Comparison of ENCODE assay signal across 22 mouse cellular contexts in genomic region chr5:20905437-20905836, GRCm38 (mm10).
"Had no signal": no experiment of that assay in that cellular context is flagged by ENCODE, and none has a peak within 500 bp of the region (broad histone marks: within the 10 kb centered on the region; RNA-seq: fewer than 3 reads in every experiment).

No protein-coding gene starts in this region.

- H3K4me1 ChIP-seq: intestine, embryonic 15.5 days; kidney, embryonic 15.5 days; limb, embryonic 10.5 days; limb, embryonic 13.5 days; midbrain, embryonic 10.5 days; midbrain, embryonic 13.5 days; neural tube, embryonic 13.5 days; stomach, embryonic 15.5 days had no signal

- H3K4me3 ChIP-seq: intestine, embryonic 15.5 days; kidney, embryonic 15.5 days; limb, embryonic 10.5 days; limb, embryonic 13.5 days; midbrain, embryonic 10.5 days; midbrain, embryonic 13.5 days; myocyte; neural tube, embryonic 13.5 days; stomach, embryonic 15.5 days had no signal

- ATAC-seq: intestine, embryonic 15.5 days; midbrain, embryonic 13.5 days; midbrain, embryonic 16.5 days had no signal

- H3K27ac ChIP-seq: intestine, embryonic 15.5 days; kidney, embryonic 15.5 days; limb, embryonic 10.5 days; limb, embryonic 13.5 days; midbrain, embryonic 10.5 days; midbrain, embryonic 13.5 days; neural tube, embryonic 13.5 days; stomach, embryonic 15.5 days had no signal

- DNase-seq: kidney, adult 11 months; kidney, adult 8-10 months; kidney, postnatal 10 days; kidney, postnatal 36 days; layer of hippocampus, postnatal 36 days; lung, adult 2 months; lung, postnatal 14 days; lung, postnatal 4 days; retina, postnatal 1 day; right cerebral cortex, postnatal 25 days; spleen, adult 18-20 months; thymus, postnatal 25 days had no signal

- H3K9ac ChIP-seq: intestine, embryonic 15.5 days; kidney, embryonic 15.5 days; limb, embryonic 13.5 days; midbrain, embryonic 13.5 days; neural tube, embryonic 13.5 days; stomach, embryonic 15.5 days had no signal

- H3K4me2 ChIP-seq: intestine, embryonic 15.5 days; kidney, embryonic 15.5 days; limb, embryonic 13.5 days; midbrain, embryonic 13.5 days; neural tube, embryonic 13.5 days; stomach, embryonic 15.5 days had no signal

- H3K9me3 ChIP-seq: intestine, embryonic 15.5 days; kidney, embryonic 15.5 days; limb, embryonic 10.5 days; limb, embryonic 13.5 days; midbrain, embryonic 10.5 days; midbrain, embryonic 13.5 days; neural tube, embryonic 13.5 days; stomach, embryonic 15.5 days had no signal

- H3K27me3 ChIP-seq: intestine, embryonic 15.5 days; kidney, embryonic 15.5 days; limb, embryonic 13.5 days; midbrain, embryonic 13.5 days; neural tube, embryonic 13.5 days; stomach, embryonic 15.5 days had no signal
